Mouse (Mus musculus) testis, adult 2 months (tissue): Measurements from ENCODE around the gene Atoh7.

Experiments
- CTCF ChIP-seq: fragments of 200-500 bp; IDR thresholded peaks from 2 replicates; pipeline ENCODE4 v1.5.1; 2012; ENCODE audit warnings: low read depth, mild to moderate bottlenecking, inconsistent platforms, low read length, moderate library complexity; ENCODE audit not compliant: control insufficient read depth, insufficient read depth, insufficient replicate concordance
- POLR2A ChIP-seq: fragments of 200-500 bp; IDR thresholded peaks from 2 replicates; pipeline ENCODE4 v1.6.1; 2012; ENCODE audit warnings: low read depth, mild to moderate bottlenecking, inconsistent platforms, low read length, moderate library complexity; ENCODE audit not compliant: control insufficient read depth

DNA sequence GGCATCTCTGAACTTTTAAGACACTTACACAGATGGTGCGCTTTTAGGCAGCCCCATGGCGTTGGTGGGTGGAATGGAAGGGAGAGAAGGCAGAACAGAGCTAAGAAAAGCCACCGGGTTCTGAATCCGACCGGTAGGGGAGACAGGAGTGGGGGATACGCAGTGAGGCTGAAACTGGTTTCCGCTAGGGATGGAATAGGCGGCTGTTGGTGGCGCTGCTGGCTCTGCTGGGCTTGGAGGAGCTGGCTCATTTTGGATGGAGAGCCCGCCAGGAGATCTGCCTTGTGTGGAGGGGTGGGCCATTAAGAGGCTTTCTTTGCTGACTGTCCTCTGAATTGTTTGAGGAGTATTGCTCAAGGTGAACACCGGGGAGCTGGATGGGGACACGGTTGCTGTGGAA is 36.2 kb downstream of the Atoh7 start:
- TF ChIP-seq CTCF, result no peak
- TF ChIP-seq POLR2A, result no peak
